Mouse (Mus musculus) liver, embryonic 12.5 days (tissue): ENCODE measurements around the gene Sh2b1. TPM values are rescaled to one million over a fixed set of nuclear protein-coding genes. Genes with fewer than 3 reads are reported as not detected.
A peak's percentile ranks its signal among the peaks of the same experiment; 100 is the strongest.

ENCODE experiments used
- ATAC-seq: fragments of 200-750 bp; cut with Nextera tagmentation; 2 replicates; pipeline ENCODE4 v1.8.0; 2017; ENCODE audit warnings: moderate number of reproducible peaks, mild to moderate bottlenecking, moderate library complexity
- H3K27ac ChIP-seq: fragments of 300-500 bp; sonication (generic); 2 replicates; pipeline ENCODE4 v1.5.1; 2016; ENCODE audit warnings: mild to moderate bottlenecking
- H3K27me3 ChIP-seq: fragments of 300-500 bp; sonication (generic); replicated peaks from 2 replicates; pipeline ENCODE4 v1.6.1; 2016; ENCODE audit warnings: mild to moderate bottlenecking, moderate library complexity
- H3K36me3 ChIP-seq: fragments of 300-500 bp; sonication (generic); 2 replicates; pipeline ENCODE4 v1.6.1; 2016; ENCODE audit warnings: mild to moderate bottlenecking, moderate library complexity
- H3K4me1 ChIP-seq: fragments of 300-500 bp; sonication (generic); 2 replicates; pipeline ENCODE4 v1.6.1; 2016
- H3K4me2 ChIP-seq: fragments of 300-500 bp; sonication (generic); 2 replicates; pipeline ENCODE4 v1.6.1; 2016; ENCODE audit warnings: mild to moderate bottlenecking, moderate library complexity
- H3K4me3 ChIP-seq: fragments of 300-500 bp; sonication (generic); 2 replicates; pipeline ENCODE4 v1.5.1; 2016; ENCODE audit warnings: mild to moderate bottlenecking, moderate library complexity
- H3K9ac ChIP-seq: fragments of 300-500 bp; sonication (generic); 2 replicates; pipeline ENCODE4 v1.6.1; 2016; ENCODE audit warnings: mild to moderate bottlenecking, moderate library complexity
- H3K9me3 ChIP-seq: fragments of 300-500 bp; sonication (generic); replicated peaks from 2 replicates; pipeline ENCODE4 v1.6.1; 2016; ENCODE audit warnings: mild to moderate bottlenecking, moderate library complexity
- WGBS: fragments of 180-500 bp; shearing (Covaris S2); methylation state at CpG from one replicate; pipeline ENCODE4 v1.1.7; 2016; ENCODE audit not compliant: insufficient replicate concordance; 5-methylcytosine and 5-hydroxymethylcytosine counted together
- polyA plus RNA-seq: library from polyadenylated mRNA; unstranded; fragments of >200 nt; fragmentation: Nextera tagmentation; extraction: Ambion mirVana; gene quantifications from 2 replicates; pipeline ENCODE4 v1.2.1, GENCODE M21; 2016

Sh2b1 gene
- polyA plus RNA-seq, 1 experiment from 2014 or later: 17.0 TPM

DNA sequence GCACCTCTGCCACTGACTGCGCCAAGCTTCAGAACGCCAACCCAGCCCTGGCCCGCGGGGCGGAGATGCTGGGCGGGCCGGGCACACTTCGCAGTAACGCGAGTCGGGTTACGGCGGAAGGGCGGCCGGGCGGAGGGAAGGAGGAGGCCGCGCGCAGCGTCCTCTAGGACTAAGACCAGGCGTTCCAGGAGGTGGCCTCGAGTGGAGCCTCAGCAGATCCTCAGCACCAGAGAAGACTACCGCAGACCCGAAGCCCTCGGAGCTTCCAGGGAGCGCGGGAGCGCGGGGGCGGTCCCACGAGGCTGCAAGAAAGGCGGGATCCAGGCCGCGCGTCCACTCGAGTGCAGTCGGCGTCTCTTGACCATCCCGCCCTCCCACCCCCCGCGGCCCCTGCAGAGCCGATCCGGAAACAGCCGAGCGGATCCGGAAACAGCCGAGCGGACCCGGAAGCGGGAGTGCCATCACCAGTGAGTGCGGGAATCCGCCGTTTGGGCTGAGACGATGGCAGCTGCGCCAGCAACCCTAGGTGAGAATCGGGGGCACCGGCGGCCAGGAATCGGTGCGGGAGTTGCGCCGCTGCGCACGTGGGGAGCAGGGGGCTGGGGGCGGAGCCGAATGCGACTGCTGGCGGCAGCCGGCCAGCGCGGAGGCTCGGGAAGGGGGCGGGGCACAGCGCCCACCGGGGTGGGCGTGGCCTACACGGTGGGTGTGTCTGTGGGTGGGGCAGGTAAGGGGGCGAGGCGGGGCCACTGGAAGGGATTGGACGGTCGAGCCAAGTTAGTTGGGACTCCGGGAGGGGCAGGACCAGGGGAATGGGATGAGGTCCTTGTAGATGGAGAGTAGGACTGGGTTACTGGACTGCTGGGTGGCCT lies 46.4 kb downstream of the Sh2b1 start, which contains the start of gene Rabep2:
Gene Rabep2, plus strand, starts transcription at position 129 of the 872 bp plus-strand sequence.
- H3K36me3 ChIP-seq: peaks cover 11% of the 10 kb centered on the region; the same call in 1 of the 2 replicates
- H3K4me3 ChIP-seq: peak within 1 kb of the TSS; percentile 76
- peaks cover 30% of the 10 kb centered on the region for H3K4me1 ChIP-seq
- under 1% methylated on average over 81 of the region's 82 CpGs for WGBS
- peak within 1 kb of the TSS; percentile 99 for H3K4me2 ChIP-seq
- H3K9me3 ChIP-seq: 0 out of 2 replicates have a peak, but pooled peaks cover 6% of the 10 kb centered on the region
- no peaks in the 10 kb centered on the region for H3K27me3 ChIP-seq
- H3K9ac ChIP-seq: peak within 1 kb of the TSS; percentile 77
- H3K27ac ChIP-seq: peak within 1 kb of the TSS; percentile 81
- ATAC-seq: peak; percentile 85

DNA sequence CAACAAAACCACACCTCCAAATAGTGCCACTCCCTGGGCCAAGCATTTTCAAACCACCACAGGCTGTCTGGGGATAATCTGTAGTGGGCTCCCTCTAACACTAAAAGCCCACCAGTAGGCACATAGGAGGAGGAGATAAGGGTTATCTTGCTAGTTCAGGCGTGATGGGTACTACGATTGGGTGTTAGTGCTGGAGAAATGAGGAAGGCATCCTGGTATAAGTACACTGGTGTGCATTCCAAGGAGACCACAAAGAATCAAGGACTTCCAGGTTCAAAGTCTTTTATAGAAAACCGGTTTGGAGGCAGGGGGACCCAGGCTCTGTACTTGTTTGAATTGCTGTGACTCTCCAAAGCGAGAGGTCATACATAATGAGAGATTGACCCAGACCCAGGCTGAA lies 47.1 kb downstream of the Sh2b1 start:
- Histone ChIP-seq H3K36me3 (peaks cover 9% of the 10 kb centered on the region; the same call in 1 of the 2 replicates), H3K9ac (peak overlapping the region; percentile 77; the same call in 1 of the 2 replicates), H3K4me2 (peak overlapping the region; percentile 99), H3K27ac (peak overlapping the region; percentile 81), H3K27me3 (no peaks in the 10 kb centered on the region), H3K9me3 (0 out of 2 replicates have a peak, but pooled peaks cover 6% of the 10 kb centered on the region), H3K4me1 (peaks cover 30% of the 10 kb centered on the region), H3K4me3 (peak overlapping the region; percentile 76)
- WGBS: 5% methylated on average over 4 of the region's 4 CpGs
- peak; percentile 45; the same call in 1 of the 2 replicates for ATAC-seq

DNA sequence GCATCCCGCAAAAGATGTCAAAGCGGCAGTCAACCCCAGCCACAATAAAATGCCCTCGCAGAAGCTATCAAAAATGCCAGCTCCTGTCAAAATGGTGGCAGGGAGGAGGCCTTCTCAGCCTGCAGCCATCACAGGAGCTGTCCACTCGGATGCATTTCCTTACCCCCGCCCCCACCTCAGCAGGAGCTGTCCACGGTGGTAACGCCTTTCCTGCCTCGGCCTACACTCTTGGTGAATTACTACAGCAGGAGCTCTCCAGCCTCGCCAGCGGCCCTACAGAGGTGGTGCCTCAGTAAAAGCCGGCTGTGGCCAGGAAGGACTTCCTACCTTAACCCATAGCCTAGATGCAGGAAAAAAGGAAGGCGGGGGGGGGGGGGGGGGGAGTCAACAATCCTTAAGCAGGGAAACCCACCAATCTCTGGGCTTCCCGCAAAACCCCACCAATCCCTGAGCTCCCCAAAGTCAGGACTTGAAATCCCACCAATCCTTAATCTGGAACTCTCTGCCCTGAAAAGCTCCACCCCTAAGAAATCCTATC lies 47.8 kb downstream of the Sh2b1 start:
- no peak for ATAC-seq
- Histone ChIP-seq H3K27ac (no peak overlapping the region), H3K27me3 (no peaks in the 10 kb centered on the region), H3K9ac (no peak overlapping the region), H3K4me1 (peaks cover 30% of the 10 kb centered on the region), H3K4me3 (no peak overlapping the region), H3K4me2 (no peak overlapping the region), H3K36me3 (peaks cover 3% of the 10 kb centered on the region; the same call in 1 of the 2 replicates), H3K9me3 (0 out of 2 replicates have a peak, but pooled peaks cover 6% of the 10 kb centered on the region)
- 50% methylated on average over 12 of the region's 13 CpGs for WGBS

DNA sequence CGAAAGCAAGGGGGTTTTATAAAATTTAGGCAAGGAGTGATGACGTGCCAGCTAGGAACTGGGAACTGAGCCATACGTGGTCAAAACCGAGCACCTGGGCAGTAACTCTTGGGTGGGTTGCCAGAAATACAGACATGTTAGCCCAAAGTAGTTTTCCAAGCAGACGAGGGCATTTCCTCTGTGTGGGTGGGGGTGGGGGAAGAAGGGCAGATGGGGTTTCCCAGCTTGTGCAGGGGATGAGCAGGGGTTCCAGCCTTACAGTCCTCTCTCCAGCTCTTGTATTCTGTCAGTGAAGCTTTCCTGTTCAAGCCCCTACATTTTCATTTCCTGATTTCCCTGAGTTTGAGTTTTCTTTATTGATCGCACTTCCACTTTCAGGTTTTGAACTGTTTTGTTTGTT lies 51.1 kb downstream of the Sh2b1 start:
- WGBS: 65% methylated on average over 6 of the region's 6 CpGs
- no peaks in the 10 kb centered on the region for H3K36me3 ChIP-seq
- ATAC-seq: no peak
- H3K27me3 ChIP-seq: no peaks in the 10 kb centered on the region
- H3K4me3 ChIP-seq: no peak overlapping the region
- peaks cover 15% of the 10 kb centered on the region for H3K4me1 ChIP-seq
- no peak overlapping the region for H3K27ac ChIP-seq
- no peak overlapping the region for H3K4me2 ChIP-seq
- H3K9me3 ChIP-seq: 0 out of 2 replicates have a peak, but pooled peaks cover 6% of the 10 kb centered on the region
- no peak overlapping the region for H3K9ac ChIP-seq

DNA sequence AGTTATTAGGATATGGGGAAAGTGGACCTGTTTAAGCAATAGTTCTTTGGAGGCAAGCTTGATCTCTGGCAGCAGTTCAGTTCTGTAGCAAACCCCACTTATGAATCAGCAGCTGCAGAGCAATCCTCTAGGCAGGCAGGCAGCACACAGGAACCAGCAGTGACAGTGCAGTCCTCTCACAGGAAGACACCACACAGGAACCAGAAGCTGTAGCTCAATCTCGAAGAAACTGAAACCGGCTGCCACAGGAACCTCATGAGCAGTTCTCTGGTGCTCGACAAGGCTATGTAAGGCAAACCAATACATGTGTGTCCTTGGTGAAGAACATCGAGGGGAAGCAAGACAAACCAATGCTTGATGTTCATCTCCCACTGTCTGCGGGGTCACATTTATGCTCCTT lies 53.5 kb downstream of the Sh2b1 start:
- no peak overlapping the region for H3K9ac ChIP-seq
- H3K4me2 ChIP-seq: no peak overlapping the region
- WGBS: 54% methylated on average over 5 of the region's 5 CpGs
- H3K27ac ChIP-seq: no peak overlapping the region
- no peaks in the 10 kb centered on the region for H3K4me1 ChIP-seq
- no peak for ATAC-seq
- H3K9me3 ChIP-seq: no peaks in the 10 kb centered on the region
- H3K4me3 ChIP-seq: no peak overlapping the region
- H3K27me3 ChIP-seq: no peaks in the 10 kb centered on the region
- no peaks in the 10 kb centered on the region for H3K36me3 ChIP-seq

DNA sequence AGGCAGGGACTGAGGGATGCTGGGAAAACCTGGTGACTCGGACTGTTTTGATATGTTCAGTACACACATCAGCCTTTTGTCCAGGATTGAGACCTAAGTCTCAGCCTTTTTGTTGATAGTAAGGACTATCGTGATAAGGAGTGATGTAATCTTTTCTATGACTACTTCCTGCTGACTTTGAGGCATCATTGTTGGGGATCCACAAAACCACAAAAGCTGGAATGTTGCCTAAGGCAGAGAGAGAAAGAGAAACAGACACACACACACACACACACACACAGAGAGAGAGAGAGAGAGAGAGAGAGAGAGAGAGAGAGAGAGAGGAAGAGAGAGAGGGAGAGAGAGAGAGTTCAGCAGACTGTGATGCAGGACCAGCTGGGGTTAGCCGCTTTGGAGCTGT lies 56.7 kb downstream of the Sh2b1 start:
- Histone ChIP-seq H3K9me3 (no peaks in the 10 kb centered on the region), H3K27ac (no peak overlapping the region), H3K4me3 (no peak overlapping the region), H3K27me3 (peaks cover 13% of the 10 kb centered on the region), H3K36me3 (no peaks in the 10 kb centered on the region), H3K9ac (no peak overlapping the region), H3K4me1 (no peaks in the 10 kb centered on the region), H3K4me2 (no peak overlapping the region)
- 43% methylated on average over 3 of the region's 3 CpGs for WGBS
- ATAC-seq: no peak

DNA sequence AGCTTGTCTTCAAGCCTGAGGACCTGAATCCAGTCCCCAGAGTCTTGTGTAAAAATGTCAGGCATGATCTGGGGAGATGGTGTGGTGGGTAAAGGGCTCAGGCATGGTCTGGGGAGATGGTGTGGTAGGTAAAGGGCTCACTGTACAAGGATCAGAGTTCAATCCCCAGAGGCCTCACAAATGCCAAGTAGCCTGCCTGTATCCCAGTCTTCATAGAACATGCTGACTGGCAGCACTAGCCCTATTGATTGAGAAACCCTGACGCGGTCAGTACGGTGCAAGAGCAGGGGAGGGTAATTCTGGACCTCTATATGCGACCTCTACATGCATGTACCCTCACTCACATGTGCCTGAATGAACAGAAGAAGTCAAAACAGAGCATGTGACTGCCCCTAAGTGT lies 57.6 kb downstream of the Sh2b1 start:
- no peak for ATAC-seq
- Histone ChIP-seq H3K9me3 (no peaks in the 10 kb centered on the region), H3K27me3 (peaks cover 22% of the 10 kb centered on the region), H3K4me3 (no peak overlapping the region), H3K4me1 (no peaks in the 10 kb centered on the region), H3K27ac (no peak overlapping the region), H3K9ac (no peak overlapping the region), H3K4me2 (no peak overlapping the region), H3K36me3 (no peaks in the 10 kb centered on the region)
- WGBS: 85% methylated on average over 4 of the region's 4 CpGs

DNA sequence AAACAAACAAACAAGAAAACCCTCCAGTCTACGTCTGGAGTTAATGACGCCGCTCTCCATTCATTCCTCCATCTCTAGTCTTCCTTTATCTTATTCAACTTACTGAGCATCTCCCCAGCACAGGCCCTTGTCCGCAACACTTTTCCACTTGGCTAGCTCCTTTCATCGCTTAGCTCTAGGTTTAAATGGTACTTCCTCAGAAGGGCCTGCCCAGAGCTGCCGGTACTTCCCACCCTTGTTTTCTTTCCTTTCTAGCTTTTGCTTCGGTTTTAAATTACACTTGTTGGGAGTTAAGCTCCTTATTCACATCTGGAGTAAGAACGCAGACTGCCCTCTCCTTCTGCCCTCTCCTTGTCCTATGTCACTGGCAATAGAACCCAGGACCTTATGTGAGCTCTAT lies 58.2 kb downstream of the Sh2b1 start:
- Histone ChIP-seq H3K27ac (no peak overlapping the region), H3K9ac (no peak overlapping the region), H3K4me1 (no peaks in the 10 kb centered on the region), H3K36me3 (no peaks in the 10 kb centered on the region), H3K9me3 (no peaks in the 10 kb centered on the region), H3K4me2 (no peak overlapping the region), H3K4me3 (no peak overlapping the region), H3K27me3 (peaks cover 25% of the 10 kb centered on the region)
- ATAC-seq: no peak
- WGBS: 50% methylated on average over 8 of the region's 8 CpGs

Other genes starting within 250 kb of the Sh2b1 start
- gene Sbk1, start 202.8 kb downstream of the Sh2b1 start, polyA plus RNA-seq: 4.2 and 5.0 TPM in 2 replicates
- 14.5 and 15.6 TPM in 2 replicates for gene Lat, start 105.9 kb downstream of the Sh2b1 start, polyA plus RNA-seq
- 27.3 and 29.1 TPM in 2 replicates for gene Spns1, start 98.0 kb downstream of the Sh2b1 start, polyA plus RNA-seq
- 3.6 and 3.7 TPM in 2 replicates for gene Nfatc2ip, start 78.7 kb downstream of the Sh2b1 start, polyA plus RNA-seq
- 0.08 TPM in 1 of 2 replicates, not detected in the other for gene Cd19, start 60.5 kb downstream of the Sh2b1 start, polyA plus RNA-seq
- 9.6 and 10.2 TPM in 2 replicates for gene Rabep2, start 46.7 kb downstream of the Sh2b1 start, polyA plus RNA-seq
- 0.17 and 1.5 TPM in 2 replicates for gene Atp2a1, start 12.3 kb downstream of the Sh2b1 start, polyA plus RNA-seq
- gene Tufm, start 11.9 kb upstream of the Sh2b1 start, polyA plus RNA-seq: 120 and 129 TPM in 2 replicates
- gene Atxn2l, start 28.0 kb upstream of the Sh2b1 start, polyA plus RNA-seq: 48.7 and 49.4 TPM in 2 replicates
- 157 and 164 TPM in 2 replicates for gene Eif3c, start 91.0 kb upstream of the Sh2b1 start, polyA plus RNA-seq
- gene Apobr, start 109.5 kb upstream of the Sh2b1 start, polyA plus RNA-seq: 0.77 and 1.1 TPM in 2 replicates
- 12.5 TPM in 2 replicates for gene Cln3, start 110.4 kb upstream of the Sh2b1 start, polyA plus RNA-seq
- not detected in 2 replicates for gene Il27, start 119.5 kb upstream of the Sh2b1 start, polyA plus RNA-seq
- 3.2 and 3.7 TPM in 2 replicates for gene Nupr1, start 155.4 kb upstream of the Sh2b1 start, polyA plus RNA-seq
- 36.3 and 42.4 TPM in 2 replicates for gene Sgf29, start 173.9 kb upstream of the Sh2b1 start, polyA plus RNA-seq
- gene Sult1a1, start 201.0 kb upstream of the Sh2b1 start, polyA plus RNA-seq: 0.24 and 0.50 TPM in 2 replicates
- 134 and 153 TPM in 2 replicates for gene Bola2, start 220.0 kb upstream of the Sh2b1 start, polyA plus RNA-seq
- 4.5 and 5.1 TPM in 2 replicates for gene Slx1b, start 220.4 kb upstream of the Sh2b1 start, polyA plus RNA-seq
- gene Coro1a, start 232.4 kb upstream of the Sh2b1 start, polyA plus RNA-seq: 77.9 and 86.6 TPM in 2 replicates